Mouse (Mus musculus): Measurements from ENCODE around the gene Brip1. TPM values are rescaled to one million over a fixed set of nuclear protein-coding genes. Genes with fewer than 3 reads are reported as not detected.
A peak's percentile ranks its signal among the peaks of the same experiment; 100 is the strongest.

The Brip1 gene
- polyA plus RNA-seq, 1 experiment from 2014 or later: 2.6 TPM

- H3K27ac ChIP-seq (replicated peaks): no peak overlapping the region
- H3K9me3 ChIP-seq (ENCODE audit: control insufficient read depth, low read length): no peaks in the 10 kb centered on the region
- no peak for ATAC-seq (ENCODE audit: low FRiP score, low TSS enrichment)
- H3K36me3 ChIP-seq (ENCODE audit: control insufficient read depth, insufficient read depth, low read length): no peaks in the 10 kb centered on the region
- TF ChIP-seq EP300 (optimal IDR thresholded peaks at IDR 0.05) (peak; percentile 47), CTCF (IDR thresholded peaks at IDR 0.05; ENCODE audit: low read depth) (no peak)
- no peak for DNase-seq (ENCODE audit: low spot score)
- H3K4me1 ChIP-seq (replicated peaks; ENCODE audit: control insufficient read depth, insufficient read depth): no peaks in the 10 kb centered on the region
- H3K27me3 ChIP-seq (ENCODE audit: control insufficient read depth, insufficient read depth, low read length): no peaks in the 10 kb centered on the region
- H3K9ac ChIP-seq (ENCODE audit: low read length): no peak overlapping the region
- WGBS: 76% methylated on average over 3 of the region's 3 CpGs
- H3K4me2 ChIP-seq (replicated peaks; ENCODE audit: low read depth): no peak overlapping the region
- H3K4me3 ChIP-seq (ENCODE audit: low read depth, low read length): no peak overlapping the region
These were observed 69.7 kb downstream of the Brip1 start for GRCm38 (mm10) chr11:86131324-86131723.

- no peaks in the 10 kb centered on the region for H3K4me1 ChIP-seq (replicated peaks; ENCODE audit: control insufficient read depth, insufficient read depth)
- no peaks in the 10 kb centered on the region for H3K9me3 ChIP-seq (ENCODE audit: control insufficient read depth, low read length)
- no peak overlapping the region for H3K9ac ChIP-seq (ENCODE audit: low read length)
- no peak overlapping the region for H3K27ac ChIP-seq (replicated peaks)
- no peak overlapping the region for H3K4me3 ChIP-seq (ENCODE audit: low read depth, low read length)
- ATAC-seq (ENCODE audit: low FRiP score, low TSS enrichment) (no peak), DNase-seq (ENCODE audit: low spot score) (no peak)
- no peaks in the 10 kb centered on the region for H3K36me3 ChIP-seq (ENCODE audit: control insufficient read depth, insufficient read depth, low read length)
- WGBS: 82% methylated on average over 7 of the region's 7 CpGs
- H3K4me2 ChIP-seq (replicated peaks; ENCODE audit: low read depth): no peak overlapping the region
- no peaks in the 10 kb centered on the region for H3K27me3 ChIP-seq (ENCODE audit: control insufficient read depth, insufficient read depth, low read length)
- no peak for TF ChIP-seq EP300 (optimal IDR thresholded peaks at IDR 0.05)
- TF ChIP-seq CTCF (IDR thresholded peaks at IDR 0.05; ENCODE audit: low read depth): no peak
These were observed 83.7 kb downstream of the Brip1 start for GRCm38 (mm10) chr11:86117078-86117869.

GRCm38 (mm10) chr11:86115955-86116354 lies 85.0 kb downstream of the Brip1 start:
- H3K27me3 ChIP-seq (ENCODE audit: control insufficient read depth, insufficient read depth, low read length): no peaks in the 10 kb centered on the region
- no peak for TF ChIP-seq CTCF (IDR thresholded peaks at IDR 0.05; ENCODE audit: low read depth)
- TF ChIP-seq EP300 (optimal IDR thresholded peaks at IDR 0.05): no peak
- 88% methylated on average over 1 of the region's 1 CpGs for WGBS
- no peaks in the 10 kb centered on the region for H3K9me3 ChIP-seq (ENCODE audit: control insufficient read depth, low read length)
- H3K4me1 ChIP-seq (replicated peaks; ENCODE audit: control insufficient read depth, insufficient read depth): no peaks in the 10 kb centered on the region
- ATAC-seq (ENCODE audit: low FRiP score, low TSS enrichment) (no peak), DNase-seq (ENCODE audit: low spot score) (no peak)
- no peak overlapping the region for H3K4me2 ChIP-seq (replicated peaks; ENCODE audit: low read depth)
- H3K9ac ChIP-seq (ENCODE audit: low read length): no peak overlapping the region
- no peaks in the 10 kb centered on the region for H3K36me3 ChIP-seq (ENCODE audit: control insufficient read depth, insufficient read depth, low read length)
- H3K4me3 ChIP-seq (ENCODE audit: low read depth, low read length): no peak overlapping the region
- H3K27ac ChIP-seq (replicated peaks): no peak overlapping the region

GRCm38 (mm10) chr11:86107276-86107675 lies 93.7 kb downstream of the Brip1 start:
- TF ChIP-seq CTCF (IDR thresholded peaks at IDR 0.05; ENCODE audit: low read depth) (no peak), EP300 (optimal IDR thresholded peaks at IDR 0.05) (no peak)
- H3K9ac ChIP-seq (ENCODE audit: low read length): no peak overlapping the region
- no peaks in the 10 kb centered on the region for H3K27me3 ChIP-seq (ENCODE audit: control insufficient read depth, insufficient read depth, low read length)
- no peaks in the 10 kb centered on the region for H3K36me3 ChIP-seq (ENCODE audit: control insufficient read depth, insufficient read depth, low read length)
- no peak overlapping the region for H3K4me2 ChIP-seq (replicated peaks; ENCODE audit: low read depth)
- no peaks in the 10 kb centered on the region for H3K9me3 ChIP-seq (ENCODE audit: control insufficient read depth, low read length)
- no peaks in the 10 kb centered on the region for H3K4me1 ChIP-seq (replicated peaks; ENCODE audit: control insufficient read depth, insufficient read depth)
- DNase-seq (ENCODE audit: low spot score) (no peak), ATAC-seq (ENCODE audit: low FRiP score, low TSS enrichment) (no peak)
- H3K27ac ChIP-seq (replicated peaks): no peak overlapping the region
- H3K4me3 ChIP-seq (ENCODE audit: low read depth, low read length): no peak overlapping the region
- 90% methylated on average over 4 of the region's 4 CpGs for WGBS

GRCm38 (mm10) chr11:86106596-86106995 lies 94.4 kb downstream of the Brip1 start:
- Histone ChIP-seq H3K9me3 (ENCODE audit: control insufficient read depth, low read length) (no peaks in the 10 kb centered on the region), H3K4me2 (replicated peaks; ENCODE audit: low read depth) (no peak overlapping the region), H3K27ac (replicated peaks) (no peak overlapping the region), H3K36me3 (ENCODE audit: control insufficient read depth, insufficient read depth, low read length) (no peaks in the 10 kb centered on the region), H3K9ac (ENCODE audit: low read length) (no peak overlapping the region), H3K4me3 (ENCODE audit: low read depth, low read length) (no peak overlapping the region), H3K27me3 (ENCODE audit: control insufficient read depth, insufficient read depth, low read length) (no peaks in the 10 kb centered on the region), H3K4me1 (replicated peaks; ENCODE audit: control insufficient read depth, insufficient read depth) (no peaks in the 10 kb centered on the region)
- ATAC-seq (ENCODE audit: low FRiP score, low TSS enrichment): no peak
- DNase-seq (ENCODE audit: low spot score): no peak
- no peak for TF ChIP-seq CTCF (IDR thresholded peaks at IDR 0.05; ENCODE audit: low read depth)
- TF ChIP-seq EP300 (optimal IDR thresholded peaks at IDR 0.05): no peak

- no peak for TF ChIP-seq CTCF (IDR thresholded peaks at IDR 0.05; ENCODE audit: low read depth)
- no peak for TF ChIP-seq EP300 (optimal IDR thresholded peaks at IDR 0.05)
- Histone ChIP-seq H3K9me3 (ENCODE audit: control insufficient read depth, low read length) (no peaks in the 10 kb centered on the region), H3K4me2 (replicated peaks; ENCODE audit: low read depth) (no peak overlapping the region), H3K36me3 (ENCODE audit: control insufficient read depth, insufficient read depth, low read length) (no peaks in the 10 kb centered on the region), H3K9ac (ENCODE audit: low read length) (no peak overlapping the region), H3K27ac (replicated peaks) (no peak overlapping the region), H3K4me3 (ENCODE audit: low read depth, low read length) (no peak overlapping the region), H3K4me1 (replicated peaks; ENCODE audit: control insufficient read depth, insufficient read depth) (no peaks in the 10 kb centered on the region), H3K27me3 (ENCODE audit: control insufficient read depth, insufficient read depth, low read length) (no peaks in the 10 kb centered on the region)
- ATAC-seq (ENCODE audit: low FRiP score, low TSS enrichment): no peak
- 65% methylated on average over 6 of the region's 6 CpGs for WGBS
- no peak for DNase-seq (ENCODE audit: low spot score)
These were observed 99.8 kb downstream of the Brip1 start for GRCm38 (mm10) chr11:86101191-86101590.

All from stomach, postnatal 0 days (tissue).